Mouse (Mus musculus) c-Kit-positive CD71-positive TER-119-positive erythroid progenitor cells, embryonic 14.5 days (primary cell): ENCODE measurements around the gene Dguok.

ENCODE experiments used
- DNase-seq: peaks from one replicate; pipeline ENCODE4 v3.0.0-alpha.2; 2013; ENCODE audit warnings: low spot score

The Dguok gene

GRCm38 (mm10) chr6:83499078-83499477, 7.7 kb downstream of the Dguok start:
- DNase-seq: no peak

DNA sequence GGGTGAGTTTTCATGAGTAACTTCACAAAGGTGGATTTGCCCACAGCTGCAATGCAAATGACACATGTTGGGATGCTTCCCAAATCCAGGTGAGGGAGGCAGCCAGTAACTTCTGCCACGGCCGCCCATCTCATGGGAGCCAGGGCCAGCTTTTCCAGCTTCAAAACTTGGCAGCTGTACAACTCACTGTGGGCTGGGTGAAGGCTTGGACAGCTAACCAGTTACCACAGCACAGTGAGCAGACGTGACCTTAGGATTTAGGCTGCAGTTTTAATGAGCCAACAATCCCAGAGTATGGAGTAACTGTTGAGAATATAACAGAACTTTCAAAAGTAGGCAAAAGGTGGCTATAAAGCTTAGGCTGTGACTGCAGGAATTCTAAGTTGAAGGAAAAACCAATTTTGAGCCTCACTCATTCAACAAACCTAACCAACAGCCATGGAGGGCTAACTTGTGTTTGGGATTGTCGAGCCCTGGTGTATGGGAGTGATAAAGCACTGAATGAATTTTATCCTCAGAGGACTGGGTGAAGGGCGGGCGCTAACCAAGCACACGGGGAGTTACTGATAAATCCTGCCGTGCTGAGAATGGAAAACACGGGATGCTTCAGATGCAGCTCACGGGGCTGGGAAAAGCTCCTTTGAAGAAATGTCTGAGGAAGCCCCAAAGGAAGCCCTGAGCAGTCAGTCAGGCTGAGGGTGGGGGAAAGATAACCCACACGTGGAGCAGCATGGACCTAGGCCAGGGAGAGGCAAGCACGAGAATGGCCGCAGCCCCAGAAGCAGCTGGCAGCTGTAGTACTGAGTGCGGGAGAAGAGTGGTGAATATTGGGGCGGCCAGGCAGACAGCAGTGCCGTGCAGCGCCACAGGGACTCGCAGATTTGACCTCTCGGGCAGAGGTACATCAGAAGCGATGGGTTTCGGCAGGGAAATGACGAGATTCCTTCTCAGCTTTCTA, 9.7 kb downstream of the Dguok start:
- no peak for DNase-seq

DNA sequence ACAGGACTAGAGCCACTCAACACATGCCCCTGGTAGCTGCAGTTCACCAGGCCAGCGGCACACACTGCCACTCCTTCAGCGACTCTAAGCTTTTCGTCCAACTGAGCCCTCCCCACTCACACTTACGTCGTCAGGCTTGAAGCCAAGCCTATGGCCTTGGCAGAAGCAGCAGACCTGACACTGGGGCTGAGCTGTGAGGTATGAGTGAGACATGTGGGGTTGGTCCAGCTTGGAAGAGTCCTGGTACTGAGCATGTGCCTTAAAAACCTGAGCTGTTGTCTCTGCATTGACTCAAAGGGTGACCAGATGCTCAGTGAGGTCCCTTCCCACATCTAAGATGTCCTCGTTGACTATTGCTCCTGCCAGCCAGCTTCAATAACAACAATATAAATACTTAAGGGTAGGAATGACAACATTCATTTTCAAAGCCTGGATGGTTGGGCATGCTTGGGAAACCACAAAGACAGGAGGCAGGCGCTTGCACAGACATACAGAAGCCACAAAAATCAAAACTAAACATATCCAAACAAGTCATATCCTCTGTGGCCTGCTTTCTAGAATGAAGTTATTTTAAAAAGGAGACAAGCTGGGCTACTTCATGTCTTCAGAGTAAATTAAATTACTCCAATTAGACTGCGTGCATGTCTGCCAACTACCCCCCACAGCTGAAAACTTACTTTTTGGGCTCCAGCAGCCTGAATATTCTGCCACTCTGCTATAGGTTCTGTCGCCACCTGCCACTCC, 10.6 kb downstream of the Dguok start:
- DNase-seq: no peak

DNA sequence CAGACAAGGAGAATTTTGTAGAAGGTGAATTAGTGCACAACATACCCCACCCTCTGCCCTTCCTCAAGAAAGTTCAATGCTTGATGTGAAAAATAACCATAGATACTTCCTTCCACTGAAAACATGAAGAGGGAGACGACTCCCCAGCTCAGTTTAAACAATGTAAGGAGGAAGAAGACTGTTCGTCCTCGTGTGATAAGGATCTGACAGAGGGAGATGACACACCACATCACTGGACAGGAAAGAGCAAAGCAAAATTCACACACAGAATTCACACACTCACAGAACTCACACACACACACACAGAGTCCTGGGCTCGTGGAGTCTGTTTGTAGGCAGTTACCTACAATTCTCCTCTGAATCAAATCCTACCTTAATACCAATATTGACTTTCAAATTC, 16.1 kb downstream of the Dguok start:
- no peak for DNase-seq

DNA sequence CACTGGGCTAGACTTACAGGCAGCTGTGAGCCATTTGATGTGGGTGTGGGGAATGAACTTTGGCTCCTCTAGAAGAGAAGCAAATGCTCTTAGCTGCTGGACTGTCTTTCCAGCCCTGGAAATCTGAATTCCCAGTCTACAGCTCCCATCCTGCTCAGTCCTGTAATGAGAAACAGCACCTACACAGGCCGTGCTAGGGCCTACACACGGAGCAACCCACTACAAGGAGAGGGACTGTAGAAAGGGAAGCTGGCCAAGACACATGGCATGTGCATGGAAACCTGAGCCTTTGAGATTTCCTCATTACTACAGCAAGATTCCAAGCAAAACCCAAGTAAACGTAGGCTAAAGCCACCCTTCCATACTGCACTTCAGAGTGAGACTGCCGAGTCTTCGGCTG, 18.6 kb downstream of the Dguok start:
- no peak for DNase-seq

GRCm38 (mm10) chr6:83487298-83487697, 19.5 kb downstream of the Dguok start:
- no peak for DNase-seq

DNA sequence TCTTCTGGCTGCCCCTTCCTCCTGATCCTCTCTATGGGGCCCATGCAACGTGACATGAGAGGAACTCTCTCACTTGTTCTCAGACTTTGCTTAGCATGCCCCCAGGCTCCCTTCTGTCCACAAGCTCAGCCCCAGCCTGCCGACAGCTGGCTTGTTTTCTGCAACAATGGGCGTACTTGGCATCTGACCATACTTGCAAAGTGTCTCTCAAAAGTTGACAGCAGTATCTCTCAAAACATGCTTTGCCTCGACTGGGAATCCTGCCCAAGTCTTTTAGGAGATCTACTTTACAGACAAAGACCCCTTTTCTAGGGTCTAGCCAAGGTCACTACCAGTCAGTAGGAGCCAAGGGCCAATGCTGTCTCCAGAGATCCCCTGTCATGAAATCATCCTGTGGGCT, 20.9 kb downstream of the Dguok start:
- DNase-seq: no peak

- DNase-seq: no peak
Measured at GRCm38 (mm10) chr6:83483776-83484175, 23.0 kb downstream of the Dguok start.

GRCm38 (mm10) chr6:83482418-83483085, 24.2 kb downstream of the Dguok start:
- DNase-seq: no peak

- DNase-seq: no peak
Measured at GRCm38 (mm10) chr6:83480019-83480655, 26.6 kb downstream of the Dguok start.

DNA sequence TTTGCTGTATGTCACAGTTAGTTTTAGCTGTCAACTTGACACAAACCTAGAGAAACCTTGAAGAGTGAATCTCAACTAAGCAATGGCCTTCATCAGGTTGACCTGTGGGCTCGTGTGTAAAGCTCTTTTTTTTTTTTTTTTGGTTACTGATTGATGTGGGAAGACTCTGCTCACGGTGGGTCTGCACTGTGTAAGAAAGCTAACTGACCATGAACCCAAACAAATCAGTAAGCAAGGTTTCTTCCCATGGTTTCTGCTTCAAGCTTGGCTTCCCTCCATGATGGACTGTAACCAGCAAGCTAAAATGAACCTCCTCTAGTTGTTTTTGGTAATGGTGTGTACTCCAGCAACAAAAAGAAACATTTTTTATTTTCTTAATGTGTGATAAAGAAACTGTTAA, 27.6 kb downstream of the Dguok start:
- DNase-seq: no peak

DNA sequence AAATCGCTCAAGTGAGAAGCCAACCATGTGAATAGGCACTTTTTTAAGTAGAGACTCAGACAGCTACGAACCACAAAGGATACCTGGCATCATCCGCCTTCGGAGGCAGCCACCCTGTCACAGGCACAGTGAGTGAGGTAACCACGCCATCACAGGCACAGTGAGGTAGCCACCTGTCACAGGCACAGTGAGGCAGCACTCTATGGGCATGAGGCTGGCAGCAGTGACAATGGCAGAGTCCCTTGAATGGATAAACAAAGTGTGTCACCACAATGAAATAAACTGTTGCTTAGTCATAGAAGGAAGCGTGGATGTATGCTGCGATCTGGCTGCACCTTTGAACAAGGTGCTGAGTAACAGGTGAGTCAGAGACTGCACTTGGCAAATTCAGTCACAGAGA, 28.1 kb downstream of the Dguok start:
- no peak for DNase-seq

GRCm38 (mm10) chr6:83478217-83478616, 28.6 kb downstream of the Dguok start:
- no peak for DNase-seq

DNA sequence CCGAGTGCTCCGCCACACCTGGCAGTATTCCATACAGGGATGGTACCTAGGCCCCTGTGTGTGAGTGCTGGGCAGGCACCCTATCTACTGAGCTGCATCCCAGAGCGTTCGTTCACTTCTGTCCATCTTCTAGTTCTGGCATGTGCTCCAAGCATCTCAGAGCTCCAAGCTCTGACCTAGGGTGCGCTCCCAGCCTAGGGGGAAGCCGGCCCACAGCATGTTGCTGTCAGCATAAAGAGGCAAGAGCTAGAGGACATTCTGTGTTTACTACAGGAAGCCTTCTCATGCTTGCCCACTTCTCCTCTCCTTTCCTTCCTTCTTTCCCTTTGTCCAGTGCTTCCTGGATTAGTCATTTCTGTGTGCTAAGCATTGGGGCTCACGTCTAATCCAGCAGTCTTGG, 31.3 kb downstream of the Dguok start:
- DNase-seq: no peak

DNA sequence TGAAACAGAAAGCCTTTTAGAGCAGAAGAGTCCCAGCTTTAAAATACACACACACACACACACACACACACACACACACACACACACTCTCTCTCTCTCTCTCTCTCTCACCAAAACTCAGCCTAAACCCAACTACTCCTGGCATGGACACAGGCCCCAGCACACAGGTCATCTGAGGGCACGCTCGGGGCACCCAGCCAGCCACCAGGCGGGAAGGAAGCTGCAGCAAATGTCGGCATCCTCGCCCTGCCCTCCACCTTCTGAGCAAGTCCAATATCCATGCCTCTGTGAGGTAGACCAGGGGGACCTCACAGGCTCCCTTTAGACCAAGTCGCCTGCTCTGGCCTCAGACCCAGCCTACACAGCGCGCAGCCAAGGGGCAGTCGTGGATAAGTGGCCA, 33.5 kb downstream of the Dguok start:
- DNase-seq: no peak

DNA sequence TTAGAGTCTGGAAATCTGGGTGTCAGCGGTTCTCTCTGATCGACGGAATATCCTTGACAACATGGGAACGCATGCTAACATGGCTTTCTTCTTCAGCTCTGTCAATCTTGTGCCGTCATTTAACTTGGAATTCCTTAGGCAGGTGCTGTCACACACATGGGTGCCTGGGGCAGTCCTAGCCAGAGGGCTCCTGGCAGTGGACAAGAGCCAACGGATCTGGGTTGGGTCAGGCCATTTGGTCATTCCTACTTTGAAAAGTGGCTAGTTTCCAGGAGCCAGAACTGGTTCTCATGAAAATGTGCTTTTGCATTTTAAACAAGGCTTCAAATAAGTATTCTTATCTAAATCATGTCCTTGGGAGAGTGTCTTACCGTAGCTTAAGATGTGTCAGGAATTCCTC, 35.0 kb downstream of the Dguok start:
- DNase-seq: no peak

DNA sequence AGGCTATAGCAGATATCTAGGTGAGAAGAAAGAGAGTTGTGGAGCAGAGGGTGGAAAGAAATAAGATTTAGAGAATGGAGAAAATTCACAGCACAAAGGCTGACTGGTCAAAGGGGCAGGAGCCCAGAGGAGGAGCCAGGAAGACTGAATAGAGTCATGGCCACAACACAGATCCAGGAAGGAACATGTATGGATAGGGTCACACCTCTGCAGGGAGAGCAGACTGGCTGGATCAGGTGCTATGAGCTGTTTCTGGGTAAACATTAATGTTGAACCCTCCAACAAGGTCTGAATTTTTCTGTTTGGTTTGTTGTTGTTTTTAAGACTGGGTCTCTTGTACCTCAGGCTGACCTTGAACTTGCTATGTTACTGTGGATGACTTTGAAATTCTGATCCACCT, 42.8 kb downstream of the Dguok start:
- no peak for DNase-seq

DNA sequence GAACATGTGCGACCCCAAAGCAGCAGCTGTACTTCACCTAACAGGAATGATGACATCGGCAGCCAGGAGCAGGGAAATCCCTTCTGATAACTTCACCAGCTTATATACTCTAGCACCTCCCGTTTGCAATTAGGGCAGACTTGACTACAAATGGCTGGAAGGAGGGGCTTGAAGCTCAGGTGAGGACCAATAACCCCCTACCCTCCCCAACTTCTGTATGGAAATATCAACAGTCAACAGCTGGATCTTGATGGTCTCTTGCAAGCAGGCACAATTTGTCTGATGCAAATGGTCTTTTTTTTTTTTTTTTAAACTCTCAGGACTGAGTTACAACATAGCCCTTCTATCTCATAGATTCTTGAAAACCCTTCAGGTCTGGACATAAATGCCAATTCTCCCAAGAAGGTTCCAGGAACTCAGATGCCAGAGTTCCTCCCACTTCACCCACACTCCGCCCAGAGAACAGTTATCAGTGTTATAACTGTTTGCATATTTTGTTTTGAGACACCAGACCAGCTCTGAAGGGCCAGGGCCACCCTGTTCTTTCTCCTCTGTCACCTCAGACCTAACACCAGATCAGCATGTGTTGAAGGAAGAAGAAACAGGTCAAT, 47.6 kb downstream of the Dguok start, which contains the start of gene Tet3:
TSS of gene Tet3 (minus strand) at position 51 of the 611 bp plus-strand sequence.
- DNase-seq: no peak

DNA sequence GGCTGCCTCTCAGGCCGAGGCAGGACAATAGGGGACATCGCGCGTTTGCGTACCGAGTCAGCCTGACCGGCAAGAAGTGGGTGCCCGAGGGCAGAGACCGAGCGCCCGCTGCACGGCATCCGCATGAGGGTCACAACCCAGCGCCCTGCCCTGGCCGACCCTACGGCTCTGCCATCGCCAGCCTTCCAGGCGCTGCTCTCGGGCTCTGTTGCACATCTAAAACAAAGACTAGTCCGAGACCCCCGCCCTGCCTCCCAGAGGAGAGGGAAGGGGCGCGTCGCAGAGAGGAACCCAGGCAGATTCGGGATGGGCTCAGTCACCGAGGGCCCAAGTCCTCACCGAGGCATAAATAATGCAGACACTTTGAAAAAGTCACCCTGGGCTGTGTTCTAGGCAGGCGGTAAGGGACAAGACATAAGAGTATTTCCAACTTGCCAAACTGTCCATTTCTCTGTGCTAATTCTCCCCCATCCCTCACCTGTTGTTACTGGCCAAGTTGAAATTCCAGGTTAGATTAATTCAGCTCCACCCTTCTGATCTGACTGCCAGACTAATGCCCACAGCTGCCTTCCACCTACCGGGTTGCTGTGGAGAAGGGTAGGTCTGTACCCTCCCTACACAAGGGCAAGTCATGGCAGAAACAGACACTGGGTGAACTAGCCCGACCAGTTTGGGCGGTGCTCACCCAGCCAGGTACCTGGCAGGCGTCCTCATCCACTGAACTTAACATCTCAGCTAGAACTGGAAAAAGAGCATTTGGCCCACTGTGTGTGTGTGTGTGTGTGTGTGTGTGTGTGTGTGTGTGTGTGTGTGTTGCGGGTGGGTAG, 49.6 kb downstream of the Dguok start:
- no peak for DNase-seq

GRCm38 (mm10) chr6:83456131-83456983, 50.4 kb downstream of the Dguok start:
- no peak for DNase-seq
